Mouse (Mus musculus): Measurements from ENCODE around the gene Mfsd6. TPM values are rescaled to one million over a fixed set of nuclear protein-coding genes. Genes with fewer than 3 reads are reported as not detected.

The Mfsd6 gene
- polyA plus RNA-seq, 1 experiment from 2014 or later, result 3.2 TPM

DNA sequence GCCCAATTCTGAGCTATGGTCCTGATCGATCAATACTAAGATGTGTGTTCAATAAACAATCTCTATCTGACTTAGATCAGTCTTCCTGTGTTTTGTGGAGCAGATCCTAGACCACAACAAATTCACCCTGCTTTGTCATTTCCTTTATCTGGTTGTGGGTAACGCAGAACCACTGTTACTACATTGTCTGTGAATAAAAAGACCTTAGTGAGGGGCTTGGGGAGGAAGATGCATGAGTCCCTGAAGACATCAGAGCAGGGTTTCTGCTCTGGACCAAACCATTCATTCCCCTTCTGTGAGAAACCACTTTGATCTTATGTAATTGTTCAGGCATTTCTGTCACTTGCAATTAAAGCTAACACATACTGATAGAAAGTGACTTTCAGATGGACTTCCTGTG, 26.6 kb upstream of the Mfsd6 start:
- Histone ChIP-seq H3K36me3 (ENCODE audit: insufficient read depth, low read length) (no peaks in the 10 kb centered on the region), H3K27ac (no peak overlapping the region), H3K4me1 (replicated peaks; ENCODE audit: insufficient read depth, low read length) (no peaks in the 10 kb centered on the region), H3K9me3 (replicated peaks; ENCODE audit: low read length) (no peaks in the 10 kb centered on the region), H3K27me3 (ENCODE audit: insufficient read depth, low read length) (no peaks in the 10 kb centered on the region), H3K4me2 (ENCODE audit: low read length) (no peak overlapping the region), H3K4me3 (replicated peaks; ENCODE audit: low read depth, low read length) (no peak overlapping the region), H3K9ac (ENCODE audit: low read depth, low read length) (no peak overlapping the region)
- DNase-seq (ENCODE audit: low spot score), result no peak
- no peak for ATAC-seq (replicated peaks; ENCODE audit: low FRiP score, low read depth)
- TF ChIP-seq CTCF (IDR thresholded peaks at IDR 0.05; ENCODE audit: low read depth), result no peak
- 88% methylated on average over 2 of the region's 2 CpGs for WGBS

DNA sequence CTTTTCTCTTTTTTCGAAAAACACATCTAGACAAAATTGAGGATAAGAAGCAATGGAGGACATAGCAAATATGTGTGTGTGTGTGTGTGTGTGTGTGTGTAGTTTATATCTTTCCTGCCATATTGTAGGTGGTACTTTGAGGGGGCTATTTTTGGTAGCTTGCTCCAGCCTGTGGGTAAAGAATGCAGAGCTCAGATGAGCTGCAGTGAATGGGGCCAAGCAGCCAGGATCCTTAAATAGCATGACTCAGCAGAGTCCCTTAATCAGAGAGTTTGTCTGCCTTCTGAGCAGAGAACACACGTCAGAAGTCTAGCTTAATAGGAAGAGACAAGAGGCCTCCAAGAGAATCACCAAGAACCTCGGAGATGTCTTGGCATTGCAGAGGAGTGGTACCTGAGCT, 25.4 kb upstream of the Mfsd6 start:
- H3K36me3 ChIP-seq (ENCODE audit: insufficient read depth, low read length), result no peaks in the 10 kb centered on the region
- DNase-seq (ENCODE audit: low spot score) (no peak), ATAC-seq (replicated peaks; ENCODE audit: low FRiP score, low read depth) (no peak)
- H3K4me1 ChIP-seq (replicated peaks; ENCODE audit: insufficient read depth, low read length), result no peaks in the 10 kb centered on the region
- H3K9me3 ChIP-seq (replicated peaks; ENCODE audit: low read length), result no peaks in the 10 kb centered on the region
- no peak overlapping the region for H3K9ac ChIP-seq (ENCODE audit: low read depth, low read length)
- 57% methylated on average over 3 of the region's 3 CpGs for WGBS
- TF ChIP-seq CTCF (IDR thresholded peaks at IDR 0.05; ENCODE audit: low read depth), result no peak
- H3K27ac ChIP-seq, result no peak overlapping the region
- no peaks in the 10 kb centered on the region for H3K27me3 ChIP-seq (ENCODE audit: insufficient read depth, low read length)
- H3K4me2 ChIP-seq (ENCODE audit: low read length), result no peak overlapping the region
- no peak overlapping the region for H3K4me3 ChIP-seq (replicated peaks; ENCODE audit: low read depth, low read length)

DNA sequence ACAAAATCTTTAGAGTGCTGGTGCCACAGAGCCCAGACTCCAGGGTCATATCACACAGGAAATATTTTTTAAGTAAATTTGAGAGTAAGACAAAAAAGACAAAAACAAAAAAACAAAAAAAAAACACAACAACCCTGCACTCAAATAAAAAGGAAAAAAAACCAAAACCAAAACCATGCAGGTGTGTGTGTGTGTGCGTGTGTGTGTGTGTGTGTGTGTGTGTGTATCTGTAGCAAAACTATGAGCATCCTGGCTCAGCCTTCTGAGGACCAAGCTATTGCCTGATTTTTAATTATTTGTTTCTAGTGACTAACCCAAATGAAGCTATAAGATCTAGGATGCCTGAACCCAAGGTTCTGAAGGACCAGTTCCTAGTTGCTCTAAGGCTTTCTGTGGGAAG, 24.4 kb upstream of the Mfsd6 start:
- DNase-seq (ENCODE audit: low spot score), result no peak
- H3K27ac ChIP-seq, result no peak overlapping the region
- no peaks in the 10 kb centered on the region for H3K4me1 ChIP-seq (replicated peaks; ENCODE audit: insufficient read depth, low read length)
- no peak for ATAC-seq (replicated peaks; ENCODE audit: low FRiP score, low read depth)
- H3K9ac ChIP-seq (ENCODE audit: low read depth, low read length), result no peak overlapping the region
- no peaks in the 10 kb centered on the region for H3K36me3 ChIP-seq (ENCODE audit: insufficient read depth, low read length)
- H3K27me3 ChIP-seq (ENCODE audit: insufficient read depth, low read length), result no peaks in the 10 kb centered on the region
- no peak overlapping the region for H3K4me2 ChIP-seq (ENCODE audit: low read length)
- no peaks in the 10 kb centered on the region for H3K9me3 ChIP-seq (replicated peaks; ENCODE audit: low read length)
- H3K4me3 ChIP-seq (replicated peaks; ENCODE audit: low read depth, low read length), result no peak overlapping the region
- TF ChIP-seq CTCF (IDR thresholded peaks at IDR 0.05; ENCODE audit: low read depth), result no peak
- WGBS, result 83% methylated on average over 1 of the region's 1 CpGs

DNA sequence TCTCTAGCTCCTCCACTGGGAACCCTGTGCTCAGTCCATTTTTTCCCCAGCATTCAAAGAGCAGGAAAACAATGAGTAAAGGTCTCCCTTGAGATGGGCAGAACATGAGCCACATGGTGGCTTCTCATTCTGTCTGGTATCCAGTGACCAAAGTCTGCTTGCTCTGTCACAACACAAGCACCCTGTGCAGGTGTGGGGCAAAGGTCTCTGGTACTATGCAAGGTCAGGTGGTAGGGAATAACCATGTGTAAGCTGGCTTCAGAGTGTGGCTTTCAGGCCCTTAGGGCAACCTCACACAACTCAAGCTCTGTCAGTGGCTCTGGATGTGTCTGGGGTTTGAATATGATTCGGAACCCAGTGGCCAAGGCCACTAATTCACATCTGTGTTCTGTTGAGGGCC, 22.7 kb upstream of the Mfsd6 start:
- no peaks in the 10 kb centered on the region for H3K9me3 ChIP-seq (replicated peaks; ENCODE audit: low read length)
- ATAC-seq (replicated peaks; ENCODE audit: low FRiP score, low read depth) (peak; percentile 46; the same call in 1 of the 2 replicates), DNase-seq (ENCODE audit: low spot score) (no peak)
- H3K36me3 ChIP-seq (ENCODE audit: insufficient read depth, low read length), result no peaks in the 10 kb centered on the region
- no peak for TF ChIP-seq CTCF (IDR thresholded peaks at IDR 0.05; ENCODE audit: low read depth)
- no peak overlapping the region for H3K27ac ChIP-seq
- H3K4me3 ChIP-seq (replicated peaks; ENCODE audit: low read depth, low read length), result no peak overlapping the region
- H3K4me1 ChIP-seq (replicated peaks; ENCODE audit: insufficient read depth, low read length), result no peaks in the 10 kb centered on the region
- 85% methylated on average over 1 of the region's 1 CpGs for WGBS
- no peak overlapping the region for H3K4me2 ChIP-seq (ENCODE audit: low read length)
- no peaks in the 10 kb centered on the region for H3K27me3 ChIP-seq (ENCODE audit: insufficient read depth, low read length)
- no peak overlapping the region for H3K9ac ChIP-seq (ENCODE audit: low read depth, low read length)

DNA sequence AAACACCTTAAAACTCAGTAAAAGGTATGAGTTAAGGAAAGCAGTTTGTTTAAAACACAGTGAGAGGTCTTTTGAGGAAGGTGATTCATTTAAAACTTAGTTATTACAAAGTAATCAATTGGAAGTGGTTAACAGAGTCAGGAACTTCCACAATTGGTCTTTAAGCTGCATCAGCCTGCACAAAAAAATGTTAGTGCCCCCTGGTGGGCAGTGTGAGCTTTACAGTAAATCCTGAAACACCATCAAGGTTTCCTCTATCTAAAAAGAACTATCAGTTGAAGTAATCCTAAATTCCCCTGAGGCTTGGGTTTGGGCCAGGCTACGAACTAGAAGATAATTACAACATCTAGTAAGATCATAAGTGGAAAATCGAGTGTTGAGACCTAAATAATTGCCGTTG, 21.0 kb upstream of the Mfsd6 start:
- ATAC-seq (replicated peaks; ENCODE audit: low FRiP score, low read depth) (no peak), DNase-seq (ENCODE audit: low spot score) (peak; percentile 73)
- Histone ChIP-seq H3K4me3 (replicated peaks; ENCODE audit: low read depth, low read length) (no peak overlapping the region), H3K4me1 (replicated peaks; ENCODE audit: insufficient read depth, low read length) (no peaks in the 10 kb centered on the region), H3K36me3 (ENCODE audit: insufficient read depth, low read length) (no peaks in the 10 kb centered on the region), H3K9me3 (replicated peaks; ENCODE audit: low read length) (no peaks in the 10 kb centered on the region), H3K27ac (no peak overlapping the region), H3K4me2 (ENCODE audit: low read length) (no peak overlapping the region), H3K27me3 (ENCODE audit: insufficient read depth, low read length) (no peaks in the 10 kb centered on the region), H3K9ac (ENCODE audit: low read depth, low read length) (no peak overlapping the region)
- peak; percentile 86 for TF ChIP-seq CTCF (IDR thresholded peaks at IDR 0.05; ENCODE audit: low read depth)
- WGBS, result 19% methylated on average over 3 of the region's 3 CpGs

DNA sequence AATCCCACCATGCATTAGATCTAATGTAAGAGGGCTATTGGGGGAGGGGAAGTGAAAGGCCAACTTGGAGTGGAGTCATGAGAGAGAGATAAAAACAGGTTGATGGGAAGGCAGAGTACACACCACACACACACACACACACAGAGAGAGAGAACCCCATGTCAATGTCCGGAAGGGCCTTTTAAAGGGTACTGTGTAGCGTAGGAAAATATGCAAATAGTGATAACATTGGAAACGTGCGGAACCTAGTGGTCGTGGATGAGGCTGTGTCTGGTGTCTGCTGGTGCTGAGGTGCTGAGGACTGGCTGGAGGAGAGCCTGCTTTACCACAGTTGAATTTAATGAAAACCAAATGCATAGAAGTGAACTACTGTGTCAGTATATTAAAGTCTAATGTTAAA, 15.3 kb upstream of the Mfsd6 start:
- H3K9ac ChIP-seq (ENCODE audit: low read depth, low read length), result no peak overlapping the region
- no peak overlapping the region for H3K4me2 ChIP-seq (ENCODE audit: low read length)
- no peaks in the 10 kb centered on the region for H3K4me1 ChIP-seq (replicated peaks; ENCODE audit: insufficient read depth, low read length)
- no peaks in the 10 kb centered on the region for H3K9me3 ChIP-seq (replicated peaks; ENCODE audit: low read length)
- H3K36me3 ChIP-seq (ENCODE audit: insufficient read depth, low read length), result no peaks in the 10 kb centered on the region
- 85% methylated on average over 5 of the region's 5 CpGs for WGBS
- H3K27me3 ChIP-seq (ENCODE audit: insufficient read depth, low read length), result no peaks in the 10 kb centered on the region
- H3K4me3 ChIP-seq (replicated peaks; ENCODE audit: low read depth, low read length), result no peak overlapping the region
- no peak for ATAC-seq (replicated peaks; ENCODE audit: low FRiP score, low read depth)
- no peak overlapping the region for H3K27ac ChIP-seq
- no peak for TF ChIP-seq CTCF (IDR thresholded peaks at IDR 0.05; ENCODE audit: low read depth)
- DNase-seq (ENCODE audit: low spot score), result no peak

DNA sequence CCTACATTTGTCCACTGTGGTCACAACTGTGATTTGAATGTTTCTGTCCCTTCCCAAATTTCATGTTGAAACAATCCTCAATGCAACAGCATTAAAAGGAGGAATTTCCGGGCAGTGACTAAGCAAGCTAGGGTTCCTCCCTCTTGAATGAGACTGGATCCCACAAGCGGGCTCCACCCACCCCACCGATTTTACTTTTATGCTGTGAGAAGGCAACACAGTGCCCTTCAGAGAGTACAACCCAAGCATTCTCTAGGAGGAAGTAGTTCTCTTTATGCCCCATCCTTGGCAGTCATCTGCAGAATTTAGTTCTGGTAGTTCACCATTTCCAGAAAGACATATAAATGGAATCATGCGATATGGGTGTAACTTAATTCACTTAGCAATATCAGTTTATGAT, 6.9 kb upstream of the Mfsd6 start:
- H3K36me3 ChIP-seq (ENCODE audit: insufficient read depth, low read length), result no peaks in the 10 kb centered on the region
- no peak overlapping the region for H3K27ac ChIP-seq
- no peak for DNase-seq (ENCODE audit: low spot score)
- TF ChIP-seq CTCF (IDR thresholded peaks at IDR 0.05; ENCODE audit: low read depth), result no peak
- no peak for ATAC-seq (replicated peaks; ENCODE audit: low FRiP score, low read depth)
- no peaks in the 10 kb centered on the region for H3K9me3 ChIP-seq (replicated peaks; ENCODE audit: low read length)
- H3K4me2 ChIP-seq (ENCODE audit: low read length), result no peak overlapping the region
- no peak overlapping the region for H3K4me3 ChIP-seq (replicated peaks; ENCODE audit: low read depth, low read length)
- no peaks in the 10 kb centered on the region for H3K27me3 ChIP-seq (ENCODE audit: insufficient read depth, low read length)
- WGBS, result 77% methylated on average over 4 of the region's 4 CpGs
- no peaks in the 10 kb centered on the region for H3K4me1 ChIP-seq (replicated peaks; ENCODE audit: insufficient read depth, low read length)
- H3K9ac ChIP-seq (ENCODE audit: low read depth, low read length), result no peak overlapping the region
